Mouse (Mus musculus): Measurements from ENCODE around the gene Ctsw. TPM values are rescaled to one million over a fixed set of nuclear protein-coding genes. Genes with fewer than 3 reads are reported as not detected.
"Not testable (repeated sequence)": the region's sequence is repeated elsewhere in the genome, so short reads cannot be mapped to it uniquely, and the experiment has no call there.

Gene Ctsw
- polyA plus RNA-seq, 1 experiment from 2014 or later, result 0.84 TPM

- Histone ChIP-seq H3K4me1 (ENCODE audit: control insufficient read depth, insufficient read depth, low read length) (no peaks in the 10 kb centered on the region), H3K27me3 (ENCODE audit: control insufficient read depth, insufficient read depth, low read length) (no peaks in the 10 kb centered on the region), H3K4me3 (ENCODE audit: low read depth, low read length) (no peak within 1 kb of the TSS), H3K36me3 (ENCODE audit: control insufficient read depth, insufficient read depth, low read length) (no peaks in the 10 kb centered on the region), H3K4me2 (no peak within 1 kb of the TSS), H3K27ac (ENCODE audit: low read depth, low read length) (no peak within 1 kb of the TSS), H3K9ac (ENCODE audit: low read depth, low read length) (no peak within 1 kb of the TSS), H3K9me3 (replicated peaks; ENCODE audit: control insufficient read depth, low read length) (no peaks in the 10 kb centered on the region)
- WGBS (ENCODE audit: insufficient replicate concordance), result 44% methylated on average over 16 of the region's 17 CpGs
- ATAC-seq (replicated peaks; ENCODE audit: insufficient number of reproducible peaks, low FRiP score, low TSS enrichment), result no peak
Measured at GRCm38 (mm10) chr19:5503687-5504086, 35.4 kb upstream of the Ctsw start, which contains the start of gene 1700020D05Rik. Gene 1700020D05Rik, minus strand, starts transcription at chr19:5503787.

GRCm38 (mm10) chr19:5500330-5500875, 32.1 kb upstream of the Ctsw start:
- Histone ChIP-seq H3K27ac (ENCODE audit: low read depth, low read length) (no peak overlapping the region), H3K9ac (ENCODE audit: low read depth, low read length) (no peak overlapping the region), H3K4me3 (ENCODE audit: low read depth, low read length) (no peak overlapping the region), H3K27me3 (ENCODE audit: control insufficient read depth, insufficient read depth, low read length) (no peaks in the 10 kb centered on the region), H3K36me3 (ENCODE audit: control insufficient read depth, insufficient read depth, low read length) (peaks cover 19% of the 10 kb centered on the region), H3K9me3 (replicated peaks; ENCODE audit: control insufficient read depth, low read length) (no peaks in the 10 kb centered on the region), H3K4me2 (no peak overlapping the region), H3K4me1 (ENCODE audit: control insufficient read depth, insufficient read depth, low read length) (no peaks in the 10 kb centered on the region)
- WGBS (ENCODE audit: insufficient replicate concordance), result 86% methylated on average over 2 of the region's 2 CpGs
- ATAC-seq (replicated peaks; ENCODE audit: insufficient number of reproducible peaks, low FRiP score, low TSS enrichment), result no peak

GRCm38 (mm10) chr19:5496052-5496370, 27.7 kb upstream of the Ctsw start:
- H3K36me3 ChIP-seq (ENCODE audit: control insufficient read depth, insufficient read depth, low read length), result peaks cover 34% of the 10 kb centered on the region
- 85% methylated on average over 16 of the region's 16 CpGs for whole genome bisulfite sequencing (ENCODE audit: insufficient replicate concordance)
- ATAC-seq (replicated peaks; ENCODE audit: insufficient number of reproducible peaks, low FRiP score, low TSS enrichment), result no peak

GRCm38 (mm10) chr19:5495353-5496051, 27.2 kb upstream of the Ctsw start:
- Histone ChIP-seq H3K4me2 (no peak overlapping the region), H3K27me3 (ENCODE audit: control insufficient read depth, insufficient read depth, low read length) (no peaks in the 10 kb centered on the region), H3K36me3 (ENCODE audit: control insufficient read depth, insufficient read depth, low read length) (peaks cover 34% of the 10 kb centered on the region), H3K9me3 (replicated peaks; ENCODE audit: control insufficient read depth, low read length) (no peaks in the 10 kb centered on the region), H3K4me1 (ENCODE audit: control insufficient read depth, insufficient read depth, low read length) (peaks cover 8% of the 10 kb centered on the region), H3K9ac (ENCODE audit: low read depth, low read length) (no peak overlapping the region), H3K27ac (ENCODE audit: low read depth, low read length) (no peak overlapping the region), H3K4me3 (ENCODE audit: low read depth, low read length) (no peak overlapping the region)
- 80% methylated on average over 12 of the region's 12 CpGs for WGBS (ENCODE audit: insufficient replicate concordance)
- ATAC-seq (replicated peaks; ENCODE audit: insufficient number of reproducible peaks, low FRiP score, low TSS enrichment), result no peak

More at GRCm38 (mm10) chr19:5496052-5496370, 27.7 kb upstream of the Ctsw start:
- no peak overlapping the region for H3K4me3 ChIP-seq (ENCODE audit: low read depth, low read length)
- no peaks in the 10 kb centered on the region for H3K9me3 ChIP-seq (replicated peaks; ENCODE audit: control insufficient read depth, low read length)
- peaks cover 8% of the 10 kb centered on the region for H3K4me1 ChIP-seq (ENCODE audit: control insufficient read depth, insufficient read depth, low read length)
- H3K4me2 ChIP-seq, result no peak overlapping the region
- H3K9ac ChIP-seq (ENCODE audit: low read depth, low read length), result no peak overlapping the region
- H3K27ac ChIP-seq (ENCODE audit: low read depth, low read length), result no peak overlapping the region
- H3K27me3 ChIP-seq (ENCODE audit: control insufficient read depth, insufficient read depth, low read length), result no peaks in the 10 kb centered on the region

GRCm38 (mm10) chr19:5494314-5494713, 26.0 kb upstream of the Ctsw start:
- H3K9me3 ChIP-seq (replicated peaks; ENCODE audit: control insufficient read depth, low read length), result no peaks in the 10 kb centered on the region
- no peak overlapping the region for H3K9ac ChIP-seq (ENCODE audit: low read depth, low read length)
- ATAC-seq (replicated peaks; ENCODE audit: insufficient number of reproducible peaks, low FRiP score, low TSS enrichment), result no peak
- no peak overlapping the region for H3K4me2 ChIP-seq
- 88% methylated on average over 3 of the region's 3 CpGs for WGBS (ENCODE audit: insufficient replicate concordance)
- H3K4me1 ChIP-seq (ENCODE audit: control insufficient read depth, insufficient read depth, low read length), result peaks cover 8% of the 10 kb centered on the region
- H3K4me3 ChIP-seq (ENCODE audit: low read depth, low read length), result no peak overlapping the region
- no peaks in the 10 kb centered on the region for H3K27me3 ChIP-seq (ENCODE audit: control insufficient read depth, insufficient read depth, low read length)
- no peak overlapping the region for H3K27ac ChIP-seq (ENCODE audit: low read depth, low read length)
- peaks cover 34% of the 10 kb centered on the region for H3K36me3 ChIP-seq (ENCODE audit: control insufficient read depth, insufficient read depth, low read length)

GRCm38 (mm10) chr19:5493301-5493721, 25.0 kb upstream of the Ctsw start:
- H3K9me3 ChIP-seq (replicated peaks; ENCODE audit: control insufficient read depth, low read length); H3K27me3 ChIP-seq (ENCODE audit: control insufficient read depth, insufficient read depth, low read length); H3K9ac ChIP-seq (ENCODE audit: low read depth, low read length); H3K4me2 ChIP-seq; H3K4me3 ChIP-seq (ENCODE audit: low read depth, low read length); ATAC-seq (replicated peaks; ENCODE audit: insufficient number of reproducible peaks, low FRiP score, low TSS enrichment); H3K27ac ChIP-seq (ENCODE audit: low read depth, low read length): not testable (repeated sequence)
- WGBS (ENCODE audit: insufficient replicate concordance), result 77% methylated on average over 9 of the region's 9 CpGs
- peaks cover 10% of the 10 kb centered on the region for H3K4me1 ChIP-seq (ENCODE audit: control insufficient read depth, insufficient read depth, low read length)
- H3K36me3 ChIP-seq (ENCODE audit: control insufficient read depth, insufficient read depth, low read length), result peaks cover 34% of the 10 kb centered on the region

- Histone ChIP-seq H3K9me3 (replicated peaks; ENCODE audit: control insufficient read depth, low read length) (no peaks in the 10 kb centered on the region), H3K36me3 (ENCODE audit: control insufficient read depth, insufficient read depth, low read length) (peaks cover 32% of the 10 kb centered on the region), H3K9ac (ENCODE audit: low read depth, low read length) (no peak overlapping the region), H3K27ac (ENCODE audit: low read depth, low read length) (no peak overlapping the region), H3K4me2 (peak overlapping the region; percentile 82; the same call in 1 of the 2 replicates), H3K27me3 (ENCODE audit: control insufficient read depth, insufficient read depth, low read length) (no peaks in the 10 kb centered on the region), H3K4me1 (ENCODE audit: control insufficient read depth, insufficient read depth, low read length) (peaks cover 10% of the 10 kb centered on the region), H3K4me3 (ENCODE audit: low read depth, low read length) (peak overlapping the region; percentile 90; the same call in 1 of the 2 replicates)
- ATAC-seq (replicated peaks; ENCODE audit: insufficient number of reproducible peaks, low FRiP score, low TSS enrichment), result no peak
- WGBS (ENCODE audit: insufficient replicate concordance), result 73% methylated on average over 4 of the region's 4 CpGs
Measured at GRCm38 (mm10) chr19:5492641-5493040, 24.3 kb upstream of the Ctsw start.

- ATAC-seq (replicated peaks; ENCODE audit: insufficient number of reproducible peaks, low FRiP score, low TSS enrichment), result peak; percentile 7; the same call in 1 of the 2 replicates
- H3K4me2 ChIP-seq, result peak overlapping the region; percentile 82
- peaks cover 22% of the 10 kb centered on the region for H3K36me3 ChIP-seq (ENCODE audit: control insufficient read depth, insufficient read depth, low read length)
- no peaks in the 10 kb centered on the region for H3K27me3 ChIP-seq (ENCODE audit: control insufficient read depth, insufficient read depth, low read length)
- H3K9ac ChIP-seq (ENCODE audit: low read depth, low read length), result peak overlapping the region; percentile 95
- H3K9me3 ChIP-seq (replicated peaks; ENCODE audit: control insufficient read depth, low read length), result no peaks in the 10 kb centered on the region
- H3K4me3 ChIP-seq (ENCODE audit: low read depth, low read length), result peak overlapping the region; percentile 90
- WGBS (ENCODE audit: insufficient replicate concordance), result under 1% methylated on average over 58 of the region's 59 CpGs
- H3K4me1 ChIP-seq (ENCODE audit: control insufficient read depth, insufficient read depth, low read length), result peaks cover 19% of the 10 kb centered on the region
- peak overlapping the region; percentile 100 for H3K27ac ChIP-seq (ENCODE audit: low read depth, low read length)
Measured at GRCm38 (mm10) chr19:5490898-5491708, 22.8 kb upstream of the Ctsw start.
